Mouse (Mus musculus): ENCODE results near the gene Tctn3.

- TF ChIP-seq CTCF (IDR thresholded peaks at IDR 0.05; ENCODE audit: low read depth) (no peak), EP300 (IDR thresholded peaks at IDR 0.05; ENCODE audit: low read depth) (no peak)
Observed at GRCm38 (mm10) chr19:40580902-40581301, 31.1 kb downstream of the Tctn3 start.
